Mouse (Mus musculus): ENCODE measurements around the gene Ccnd3. TPM values are rescaled to one million over a fixed set of nuclear protein-coding genes. Genes with fewer than 3 reads are reported as not detected.
"Not testable (repeated sequence)": the region's sequence is repeated elsewhere in the genome, so short reads cannot be mapped to it uniquely, and the experiment has no call there.

Gene Ccnd3
- polyA plus RNA-seq, 1 experiment, result 159 TPM

GRCm38 (mm10) chr17:47501531-47501930, 3.3 kb upstream of the Ccnd3 start:
- no peak for TF ChIP-seq CTCF (IDR thresholded peaks at IDR 0.05; ENCODE audit: borderline replicate concordance, insufficient read depth, low read length)
- no peak for TF ChIP-seq POLR2A (IDR thresholded peaks at IDR 0.05; ENCODE audit: low read depth, low read length)
- Histone ChIP-seq H3K27ac (ENCODE audit: insufficient read depth, low read length) (no peak overlapping the region), H3K4me3 (ENCODE audit: insufficient read depth, low read length) (peak overlapping the region; percentile 83), H3K4me1 (ENCODE audit: control insufficient read depth, insufficient read depth, low read length) (peaks cover 6% of the 10 kb centered on the region; the same call in 1 of the 2 replicates)

- Histone ChIP-seq H3K27ac (ENCODE audit: insufficient read depth, low read length) (peak within 1 kb of the TSS; percentile 76), H3K4me3 (ENCODE audit: insufficient read depth, low read length) (peak within 1 kb of the TSS; percentile 83), H3K4me1 (ENCODE audit: control insufficient read depth, insufficient read depth, low read length) (peaks cover 6% of the 10 kb centered on the region; the same call in 1 of the 2 replicates)
- TF ChIP-seq CTCF (IDR thresholded peaks at IDR 0.05; ENCODE audit: borderline replicate concordance, insufficient read depth, low read length) (no peak), POLR2A (IDR thresholded peaks at IDR 0.05; ENCODE audit: low read depth, low read length) (peak; percentile 80)
Observed at GRCm38 (mm10) chr17:47501946-47502706, 2.7 kb upstream of the Ccnd3 start, which contains the start of gene Taf8. Gene Taf8 (minus strand): TSS chr17:47502292.

GRCm38 (mm10) chr17:47502707-47503045, 2.2 kb upstream of the Ccnd3 start:
- not testable (repeated sequence) for H3K27ac ChIP-seq (ENCODE audit: insufficient read depth, low read length); H3K4me1 ChIP-seq (ENCODE audit: control insufficient read depth, insufficient read depth, low read length); H3K4me3 ChIP-seq (ENCODE audit: insufficient read depth, low read length)

- Histone ChIP-seq H3K27ac (ENCODE audit: insufficient read depth, low read length) (no peak overlapping the region), H3K4me1 (ENCODE audit: control insufficient read depth, insufficient read depth, low read length) (peaks cover 11% of the 10 kb centered on the region), H3K4me3 (ENCODE audit: insufficient read depth, low read length) (no peak overlapping the region)
- TF ChIP-seq CTCF (IDR thresholded peaks at IDR 0.05; ENCODE audit: borderline replicate concordance, insufficient read depth, low read length), result no peak
- TF ChIP-seq POLR2A (IDR thresholded peaks at IDR 0.05; ENCODE audit: low read depth, low read length), result no peak
Observed at GRCm38 (mm10) chr17:47503689-47504088, 1.2 kb upstream of the Ccnd3 start.

- no peak overlapping the region for H3K4me3 ChIP-seq (ENCODE audit: insufficient read depth, low read length)
- H3K4me1 ChIP-seq (ENCODE audit: control insufficient read depth, insufficient read depth, low read length), result peaks cover 11% of the 10 kb centered on the region
- TF ChIP-seq POLR2A (IDR thresholded peaks at IDR 0.05; ENCODE audit: low read depth, low read length) (no peak), CTCF (IDR thresholded peaks at IDR 0.05; ENCODE audit: borderline replicate concordance, insufficient read depth, low read length) (no peak)
- H3K27ac ChIP-seq (ENCODE audit: insufficient read depth, low read length), result no peak overlapping the region
Observed at GRCm38 (mm10) chr17:47504228-47504627, 623 bp upstream of the Ccnd3 start.

GRCm38 (mm10) chr17:47505566-47505965, 715 bp downstream of the Ccnd3 start:
- Histone ChIP-seq H3K4me1 (ENCODE audit: control insufficient read depth, insufficient read depth, low read length) (peaks cover 11% of the 10 kb centered on the region), H3K4me3 (ENCODE audit: insufficient read depth, low read length) (no peak overlapping the region), H3K27ac (ENCODE audit: insufficient read depth, low read length) (no peak overlapping the region)
- no peak for TF ChIP-seq CTCF (IDR thresholded peaks at IDR 0.05; ENCODE audit: borderline replicate concordance, insufficient read depth, low read length)
- TF ChIP-seq POLR2A (IDR thresholded peaks at IDR 0.05; ENCODE audit: low read depth, low read length), result no peak

GRCm38 (mm10) chr17:47506042-47506441, 1.2 kb downstream of the Ccnd3 start:
- H3K4me1 ChIP-seq (ENCODE audit: control insufficient read depth, insufficient read depth, low read length), result peaks cover 11% of the 10 kb centered on the region
- TF ChIP-seq CTCF (IDR thresholded peaks at IDR 0.05; ENCODE audit: borderline replicate concordance, insufficient read depth, low read length) (no peak), POLR2A (IDR thresholded peaks at IDR 0.05; ENCODE audit: low read depth, low read length) (no peak)

GRCm38 (mm10) chr17:47506697-47507096, 1.8 kb downstream of the Ccnd3 start:
- H3K27ac ChIP-seq (ENCODE audit: insufficient read depth, low read length), result no peak overlapping the region
- H3K4me1 ChIP-seq (ENCODE audit: control insufficient read depth, insufficient read depth, low read length), result peaks cover 11% of the 10 kb centered on the region
- TF ChIP-seq CTCF (IDR thresholded peaks at IDR 0.05; ENCODE audit: borderline replicate concordance, insufficient read depth, low read length) (no peak), POLR2A (IDR thresholded peaks at IDR 0.05; ENCODE audit: low read depth, low read length) (no peak)
- H3K4me3 ChIP-seq (ENCODE audit: insufficient read depth, low read length), result no peak overlapping the region

More at GRCm38 (mm10) chr17:47506042-47506441, 1.2 kb downstream of the Ccnd3 start:
- H3K4me3 ChIP-seq (ENCODE audit: insufficient read depth, low read length), result no peak overlapping the region
- no peak overlapping the region for H3K27ac ChIP-seq (ENCODE audit: insufficient read depth, low read length)

- TF ChIP-seq CTCF (IDR thresholded peaks at IDR 0.05; ENCODE audit: borderline replicate concordance, insufficient read depth, low read length) (no peak), POLR2A (IDR thresholded peaks at IDR 0.05; ENCODE audit: low read depth, low read length) (no peak)
- H3K4me1 ChIP-seq (ENCODE audit: control insufficient read depth, insufficient read depth, low read length), result peaks cover 11% of the 10 kb centered on the region
- H3K27ac ChIP-seq (ENCODE audit: insufficient read depth, low read length), result no peak overlapping the region
Observed at GRCm38 (mm10) chr17:47507523-47507922, 2.7 kb downstream of the Ccnd3 start.

GRCm38 (mm10) chr17:47508012-47508608, 3.3 kb downstream of the Ccnd3 start:
- peak overlapping the region; percentile 12; the same call in 1 of the 2 replicates for H3K4me3 ChIP-seq (ENCODE audit: insufficient read depth, low read length)
- peak overlapping the region; percentile 49 for H3K27ac ChIP-seq (ENCODE audit: insufficient read depth, low read length)
- H3K4me1 ChIP-seq (ENCODE audit: control insufficient read depth, insufficient read depth, low read length), result peaks cover 11% of the 10 kb centered on the region
- no peak for TF ChIP-seq CTCF (IDR thresholded peaks at IDR 0.05; ENCODE audit: borderline replicate concordance, insufficient read depth, low read length)

More at GRCm38 (mm10) chr17:47507523-47507922, 2.7 kb downstream of the Ccnd3 start:
- H3K4me3 ChIP-seq (ENCODE audit: insufficient read depth, low read length), result no peak overlapping the region
